Mouse (Mus musculus): Measurements from ENCODE around the gene Zfp993. TPM values are rescaled to one million over a fixed set of nuclear protein-coding genes. Genes with fewer than 3 reads are reported as not detected.
"Not testable (repeated sequence)": the region's sequence is repeated elsewhere in the genome, so short reads cannot be mapped to it uniquely, and the experiment has no call there.

Gene Zfp993
- 5.4 and 53.4 TPM in 2 replicates for total RNA-seq (2015; ENCODE audit: low replicate concordance)
- total RNA-seq (2017; ENCODE audit: low replicate concordance) = 6.5 TPM in 1 of 2 replicates, not detected in the other

DNA sequence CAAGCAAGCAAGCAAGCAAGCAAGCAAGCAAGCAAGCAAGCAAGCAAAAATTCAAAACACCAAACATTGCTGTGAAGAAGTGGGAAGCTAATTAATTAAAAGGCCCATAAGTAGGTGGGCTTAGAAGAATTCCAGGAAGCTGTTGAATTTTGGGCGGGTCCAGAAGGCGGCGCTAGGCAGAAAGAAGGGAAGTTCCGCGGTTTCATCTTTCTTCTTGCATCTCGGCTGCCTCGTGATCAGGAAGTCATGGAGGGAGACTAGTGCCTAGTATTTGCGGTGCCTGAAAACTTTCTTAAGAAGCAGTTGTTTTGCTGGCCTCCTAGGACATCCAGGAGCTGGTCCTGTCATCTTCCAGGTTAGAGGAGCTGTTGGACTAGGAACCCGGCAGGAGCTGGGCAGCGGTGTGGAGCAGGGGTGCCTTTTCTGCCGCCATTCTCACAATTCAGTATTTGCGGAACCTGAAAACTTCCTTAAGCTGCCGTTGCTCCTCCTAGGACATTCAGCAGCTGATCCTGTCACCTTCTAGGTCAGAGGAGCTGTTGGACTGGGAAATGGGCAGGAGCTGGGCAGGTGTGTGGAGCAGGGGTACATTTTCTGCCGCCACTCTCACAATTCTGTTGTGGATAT is at the start of gene Zfp993:
Gene Zfp993 (plus strand): TSS at position 188 of the 627 bp plus-strand sequence.
- ATAC-seq (replicated peaks; ENCODE audit: low FRiP score, poor library complexity, severe bottlenecking) = peak; percentile 60; the same call in 1 of the 2 replicates

DNA sequence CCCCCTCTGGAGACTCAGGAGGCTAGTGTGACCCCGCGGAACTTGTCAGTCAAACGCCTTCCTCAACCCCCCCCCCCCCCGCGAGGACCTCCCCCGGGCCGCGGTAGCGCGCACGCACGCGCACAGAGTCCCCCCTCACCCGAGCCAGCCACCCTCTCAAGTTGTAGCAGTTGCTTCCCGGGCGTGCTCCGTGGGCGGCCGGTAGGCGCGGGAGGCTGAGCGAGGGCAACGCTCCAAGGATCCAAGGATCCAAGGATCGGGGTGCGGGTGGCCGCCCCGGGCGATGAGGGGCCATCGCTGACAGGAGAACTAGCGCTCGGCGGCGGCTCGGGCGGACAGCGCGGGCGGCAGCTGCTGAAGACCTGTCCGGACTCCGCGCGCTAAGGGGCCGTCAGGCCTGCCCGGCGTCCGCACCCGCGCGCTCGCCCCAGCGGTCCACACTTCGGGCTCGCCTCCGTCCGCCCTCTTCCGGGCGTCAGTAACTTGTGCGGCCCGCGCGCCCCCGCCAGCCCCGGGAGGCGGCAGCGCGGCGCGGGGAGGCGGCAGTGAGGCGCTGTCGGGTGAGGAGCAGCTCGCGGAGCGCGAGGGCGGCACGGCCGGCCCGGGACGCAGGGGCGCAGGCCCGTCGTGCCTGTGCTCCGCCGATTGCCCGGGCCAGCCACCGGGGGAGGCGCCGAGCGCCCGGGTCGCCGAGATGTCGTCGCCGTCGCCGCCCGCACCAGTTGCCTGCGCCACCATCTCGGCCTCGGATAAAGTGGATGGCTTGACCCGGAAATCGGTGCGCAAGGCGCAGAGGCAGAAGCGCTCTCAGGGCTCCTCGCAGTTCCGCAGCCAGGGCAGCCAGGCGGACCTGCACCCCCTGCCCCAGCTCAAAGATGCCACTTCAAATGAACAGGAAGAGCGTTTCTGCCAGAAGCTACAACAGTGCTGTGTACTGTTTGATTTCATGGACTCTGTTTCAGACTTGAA is 30.6 kb upstream of the Zfp993 start:
- ATAC-seq (replicated peaks; ENCODE audit: low FRiP score, poor library complexity, severe bottlenecking) = not testable (repeated sequence)

DNA sequence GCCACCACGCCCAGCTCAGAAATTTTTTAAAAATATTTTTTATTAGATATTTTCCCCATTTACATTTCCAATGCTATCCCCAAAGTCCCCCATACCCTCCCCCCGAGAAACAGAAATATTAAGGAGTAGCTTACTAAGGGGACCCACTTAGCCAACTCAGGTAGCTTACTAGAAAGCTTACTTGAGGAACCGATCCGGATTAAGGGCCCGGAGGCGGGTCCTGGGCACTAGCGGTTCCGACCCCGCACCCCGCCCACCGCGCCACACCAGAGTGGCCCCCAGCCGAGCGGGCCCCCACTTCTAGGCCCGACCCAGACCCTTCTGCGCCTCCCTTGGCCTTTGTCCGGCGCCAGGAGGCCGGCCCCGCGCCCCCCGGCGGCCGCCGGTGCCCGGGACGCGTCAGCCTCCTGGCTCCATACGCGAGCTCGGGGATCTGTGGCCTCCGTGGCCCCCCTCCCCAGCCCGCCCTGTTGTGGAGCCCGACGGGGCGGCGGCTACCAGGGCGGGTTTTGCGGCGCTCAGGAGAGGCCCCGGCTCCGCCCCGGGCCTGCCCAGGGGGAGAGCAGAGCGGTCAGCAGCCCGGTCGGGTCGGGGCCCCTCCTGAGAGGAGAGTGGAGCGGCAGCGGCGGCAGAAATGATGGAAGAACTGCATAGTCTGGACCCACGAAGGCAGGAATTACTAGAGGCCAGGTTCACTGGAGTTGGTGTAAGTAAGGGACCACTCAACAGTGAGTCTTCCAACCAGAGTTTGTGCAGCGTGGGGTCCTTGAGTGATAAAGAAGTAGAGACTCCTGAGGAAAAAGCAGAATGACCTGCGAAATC is 7.0 kb upstream of the Zfp993 start:
- not testable (repeated sequence) for ATAC-seq (replicated peaks; ENCODE audit: low FRiP score, poor library complexity, severe bottlenecking)

DNA sequence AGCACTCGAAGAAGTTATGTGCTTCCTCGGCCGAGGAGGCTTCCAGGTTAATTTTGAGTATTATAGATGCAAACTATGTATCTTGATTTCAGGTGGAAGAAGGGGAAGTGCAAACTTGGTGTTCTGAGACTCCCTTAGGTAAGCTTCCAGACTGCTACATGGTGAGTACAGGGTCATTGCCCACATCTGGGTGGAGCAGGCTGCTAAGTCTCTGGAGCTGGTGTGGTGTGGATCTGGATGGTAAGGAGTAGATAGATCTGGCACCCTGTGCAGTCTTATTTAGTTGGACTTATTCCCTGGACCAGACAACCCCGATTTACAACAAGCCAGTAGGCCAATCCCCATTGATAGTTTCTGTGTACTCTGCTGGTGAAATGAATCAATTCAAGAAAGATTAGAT is 33.6 kb downstream of the Zfp993 start:
- ATAC-seq (replicated peaks; ENCODE audit: low FRiP score, poor library complexity, severe bottlenecking) = not testable (repeated sequence)

DNA sequence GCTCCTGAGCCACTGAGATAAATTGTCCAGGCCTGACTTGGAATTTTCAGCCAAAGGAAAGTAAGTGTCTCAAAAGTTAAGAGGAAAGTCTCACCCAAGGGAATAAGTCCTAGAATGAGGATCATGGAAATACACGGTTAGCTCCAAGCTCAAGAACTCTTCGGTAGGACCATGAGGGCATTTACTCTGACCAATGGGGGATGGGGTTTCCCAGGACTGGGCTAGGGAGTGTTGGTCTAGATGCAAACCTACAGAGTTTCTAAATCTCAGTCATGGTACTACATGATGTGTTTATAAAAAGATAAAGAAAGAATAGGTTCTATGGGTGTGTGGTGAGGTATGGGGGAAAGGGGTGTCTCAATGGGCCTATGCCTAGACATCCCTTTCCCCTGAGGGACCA is 38.9 kb downstream of the Zfp993 start:
- ATAC-seq (replicated peaks; ENCODE audit: low FRiP score, poor library complexity, severe bottlenecking) = not testable (repeated sequence)

DNA sequence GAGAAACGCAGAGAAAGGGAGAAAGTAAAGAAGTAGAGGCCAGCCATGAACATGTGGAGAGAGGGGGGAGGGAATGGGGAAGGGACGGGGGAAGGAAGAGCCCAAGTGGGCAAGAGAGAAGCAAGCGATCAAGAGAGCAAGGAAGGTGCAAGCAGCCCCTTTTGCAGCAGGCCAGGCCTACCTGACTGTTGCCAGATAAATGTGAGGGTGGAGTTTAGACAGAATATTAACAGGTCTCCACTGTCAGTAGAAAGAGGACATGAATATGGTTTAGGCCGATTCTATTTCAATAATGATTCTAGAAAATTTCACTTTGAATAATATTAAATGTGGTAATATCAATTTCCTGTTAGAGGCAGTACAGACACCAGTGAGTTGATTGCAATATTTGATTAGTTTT is 39.4 kb downstream of the Zfp993 start:
- ATAC-seq (replicated peaks; ENCODE audit: low FRiP score, poor library complexity, severe bottlenecking) = not testable (repeated sequence)

DNA sequence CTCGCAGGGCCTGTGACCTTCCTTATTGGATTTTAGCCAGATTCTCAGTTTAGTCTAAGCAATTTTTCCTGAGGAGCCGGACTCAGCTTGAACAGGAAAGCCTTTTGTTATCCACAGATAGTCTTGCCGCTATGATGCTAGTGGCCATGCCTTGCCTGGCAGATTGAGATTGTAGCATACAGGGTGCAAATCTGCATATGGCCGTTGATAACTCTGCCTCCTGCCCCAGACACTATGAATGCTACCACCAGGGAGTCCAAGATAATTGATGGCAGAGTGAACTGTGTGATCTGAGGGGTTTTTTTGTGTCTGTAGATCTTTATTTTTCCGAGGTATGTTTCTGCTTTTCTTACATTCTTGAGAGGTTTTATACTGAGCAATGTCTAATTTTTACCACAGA is 39.9 kb downstream of the Zfp993 start:
- ATAC-seq (replicated peaks; ENCODE audit: low FRiP score, poor library complexity, severe bottlenecking) = not testable (repeated sequence)

Other genes with a start within 250 kb of the Zfp993 start
- 4.4 and 6.5 TPM in 2 replicates for gene Zfp992, start 161.9 kb upstream of the Zfp993 start, total RNA-seq (2015; ENCODE audit: low replicate concordance)
- 0.26 and 2.2 TPM in 2 replicates for gene Zfp992, start 161.9 kb upstream of the Zfp993 start, total RNA-seq (2017; ENCODE audit: low replicate concordance)
- gene Zfp981, start 108.9 kb upstream of the Zfp993 start, total RNA-seq (2015; ENCODE audit: low replicate concordance) = not detected in 2 replicates
- gene Zfp981, start 108.9 kb upstream of the Zfp993 start, total RNA-seq (2017; ENCODE audit: low replicate concordance) = not detected in 2 replicates